Mouse (Mus musculus): ENCODE measurements at regions not wholly inside any gene's neighbourhood (a gene's known extent, or its start where the extent isn't known, plus 50 kb on each side); places are given as distances from the start of the nearest gene placed in this dataset.

GRCm38 (mm10) chr13:115673729-115674128 is 572.0 kb upstream of the Itga1 start:
- no peak for DNase-seq (ENCODE audit: low spot score in 2 of 2)

GRCm38 (mm10) chr13:115671685-115672084 is 569.9 kb upstream of the Itga1 start:
- DNase-seq (ENCODE audit: low spot score in 2 of 2) = no peak

- DNase-seq (ENCODE audit: low spot score in 2 of 2) = no peak
These were observed 567.8 kb upstream of the Itga1 start for GRCm38 (mm10) chr13:115669516-115669915.

- no peak for DNase-seq (ENCODE audit: low spot score in 2 of 2)
These were observed 553.4 kb upstream of the Itga1 start for GRCm38 (mm10) chr13:115655134-115655533.

- DNase-seq (ENCODE audit: low spot score in 2 of 2) = no peak
These were observed 551.2 kb upstream of the Itga1 start for GRCm38 (mm10) chr13:115652935-115653334.

- DNase-seq (ENCODE audit: low spot score in 2 of 2) = no peak
These were observed 550.6 kb upstream of the Itga1 start for GRCm38 (mm10) chr13:115652352-115652751.

GRCm38 (mm10) chr13:115631410-115632105 is 529.8 kb upstream of the Itga1 start:
- no peak for DNase-seq (ENCODE audit: low spot score in 2 of 2)

- DNase-seq (ENCODE audit: low spot score in 2 of 2) = no peak
These were observed 528.8 kb upstream of the Itga1 start for GRCm38 (mm10) chr13:115630603-115631002.

GRCm38 (mm10) chr13:115613174-115613573 is 511.4 kb upstream of the Itga1 start:
- DNase-seq (ENCODE audit: low spot score in 2 of 2) = no peak

- DNase-seq (ENCODE audit: low spot score in 2 of 2) = no peak
These were observed 504.7 kb upstream of the Itga1 start for GRCm38 (mm10) chr13:115606441-115606840.

- no peak for DNase-seq (ENCODE audit: low spot score in 2 of 2)
These were observed 493.4 kb upstream of the Itga1 start for GRCm38 (mm10) chr13:115595126-115595671.

- DNase-seq (ENCODE audit: low spot score in 2 of 2) = no peak
These were observed 474.2 kb upstream of the Itga1 start for GRCm38 (mm10) chr13:115575967-115576366.

GRCm38 (mm10) chr13:115575052-115575891 is 473.5 kb upstream of the Itga1 start:
- DNase-seq (ENCODE audit: low spot score in 2 of 2) = no peak

- no peak for DNase-seq (ENCODE audit: low spot score in 2 of 2)
These were observed 439.4 kb upstream of the Itga1 start for GRCm38 (mm10) chr13:115541167-115541566.

- DNase-seq (ENCODE audit: low spot score in 2 of 2) = no peak
These were observed 434.1 kb upstream of the Itga1 start for GRCm38 (mm10) chr13:115535900-115536299.

- DNase-seq (ENCODE audit: low spot score in 2 of 2) = no peak
These were observed 412.1 kb upstream of the Itga1 start for GRCm38 (mm10) chr13:115513914-115514313.

GRCm38 (mm10) chr13:115512214-115512613 is 410.4 kb upstream of the Itga1 start:
- no peak for DNase-seq (ENCODE audit: low spot score in 2 of 2)

- DNase-seq (ENCODE audit: low spot score in 2 of 2) = no peak
These were observed 406.9 kb upstream of the Itga1 start for GRCm38 (mm10) chr13:115508646-115509045.

GRCm38 (mm10) chr13:115494399-115494798 is 392.6 kb upstream of the Itga1 start:
- DNase-seq (ENCODE audit: low spot score in 2 of 2) = no peak

- DNase-seq (ENCODE audit: low spot score in 2 of 2) = no peak
These were observed 374.1 kb upstream of the Itga1 start for GRCm38 (mm10) chr13:115475861-115476260.

- DNase-seq (ENCODE audit: low spot score in 2 of 2) = no peak
These were observed 363.9 kb upstream of the Itga1 start for GRCm38 (mm10) chr13:115465689-115466088.

- no peak for DNase-seq (ENCODE audit: low spot score in 2 of 2)
These were observed 349.5 kb upstream of the Itga1 start for GRCm38 (mm10) chr13:115451244-115451643.
